In the genomic region with DNA sequence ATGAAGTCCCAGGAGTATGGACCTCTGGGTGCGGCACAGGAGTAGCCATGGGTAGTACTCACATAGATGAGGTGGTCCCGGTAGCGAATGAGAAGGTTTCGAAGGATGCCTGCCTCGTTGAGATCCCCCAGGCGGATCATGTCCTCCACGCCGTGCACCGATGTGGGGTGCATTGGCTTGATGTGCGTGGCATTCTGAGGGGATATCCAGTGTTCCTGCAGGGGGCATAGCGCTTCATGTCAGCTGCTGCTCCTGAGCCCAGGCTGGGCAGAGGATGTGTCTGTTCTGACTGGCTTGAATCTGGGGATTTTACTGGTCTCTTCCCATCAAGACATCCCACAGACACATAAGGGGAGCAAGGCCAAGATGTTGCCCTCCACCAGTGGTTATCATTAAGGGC, we compare ENCODE assay signal across 9 mouse cellular contexts. TPM values are rescaled to one million over a fixed set of nuclear protein-coding genes. Genes with fewer than 3 reads are reported as not detected.
DNase-seq lines count a peak whose midpoint lies in the region; ATAC-seq lines count a peak whose summit lies in the region.
"Had no signal": no experiment of that assay in that cellular context is flagged by ENCODE, and none has a peak within 500 bp of the region (broad histone marks: within the 10 kb centered on the region; RNA-seq: fewer than 3 reads in every experiment).

No protein-coding gene starts in this region.

- no peak overlapping the region for H3K27ac ChIP-seq in heart, embryonic 12.5 days (ENCODE audit: poor library complexity, severe bottlenecking)
- H3K27ac ChIP-seq in embryonic facial prominence, embryonic 10.5 days (replicated peaks) = peak overlapping the region; percentile 87
- H3K27ac ChIP-seq in hindbrain, embryonic 16.5 days (ENCODE audit: low read depth, low read length) = peak overlapping the region; percentile 23; the same call in 1 of the 2 replicates
- 0 out of 2 replicates have a peak overlapping the region, but pooled peaks have one; percentile 39 for H3K27ac ChIP-seq in midbrain, embryonic 13.5 days

- H3K4me2 ChIP-seq in heart, embryonic 12.5 days = peak overlapping the region; percentile 53; the same call in 1 of the 2 replicates
- no peak overlapping the region for H3K4me2 ChIP-seq in hindbrain, embryonic 16.5 days (ENCODE audit: low read length)
- peak overlapping the region; percentile 54 for H3K4me2 ChIP-seq in midbrain, embryonic 13.5 days (replicated peaks)

- H3K36me3 ChIP-seq in heart, embryonic 12.5 days = peaks cover 6% of the 10 kb centered on the region
- H3K36me3 ChIP-seq in embryonic facial prominence, embryonic 10.5 days (replicated peaks) = peaks cover 10% of the 10 kb centered on the region
- peaks cover 2% of the 10 kb centered on the region; the same call in 1 of the 2 replicates for H3K36me3 ChIP-seq in hindbrain, embryonic 16.5 days (ENCODE audit: control insufficient read depth, insufficient read depth, low read length)
- H3K36me3 ChIP-seq in midbrain, embryonic 13.5 days = peaks cover 7% of the 10 kb centered on the region

- no peak for ATAC-seq in heart, embryonic 12.5 days (ENCODE audit: insufficient number of reproducible peaks, low FRiP score)
- ATAC-seq in hindbrain, embryonic 16.5 days = peak; percentile 26
- ATAC-seq in midbrain, embryonic 13.5 days = peak; percentile 37

- no peak overlapping the region for H3K9ac ChIP-seq in heart, embryonic 12.5 days
- no peak overlapping the region for H3K9ac ChIP-seq in hindbrain, embryonic 16.5 days (ENCODE audit: low read depth, low read length)
- peak overlapping the region; percentile 65; the same call in 1 of the 2 replicates for H3K9ac ChIP-seq in midbrain, embryonic 13.5 days (replicated peaks)

- no peak overlapping the region for H3K4me3 ChIP-seq in heart, embryonic 12.5 days
- H3K4me3 ChIP-seq in embryonic facial prominence, embryonic 10.5 days = peak overlapping the region; percentile 50; the same call in 1 of the 2 replicates
- no peak overlapping the region for H3K4me3 ChIP-seq in hindbrain, embryonic 16.5 days (ENCODE audit: low read length)
- H3K4me3 ChIP-seq in midbrain, embryonic 13.5 days (replicated peaks) = no peak overlapping the region

- H3K4me1 ChIP-seq in heart, embryonic 12.5 days (replicated peaks) = peaks cover 23% of the 10 kb centered on the region
- peaks cover 30% of the 10 kb centered on the region for H3K4me1 ChIP-seq in embryonic facial prominence, embryonic 10.5 days
- peaks cover 15% of the 10 kb centered on the region for H3K4me1 ChIP-seq in hindbrain, embryonic 16.5 days (ENCODE audit: control insufficient read depth, insufficient read depth, low read depth, low read length)
- H3K4me1 ChIP-seq in midbrain, embryonic 13.5 days (replicated peaks) = peaks cover 23% of the 10 kb centered on the region

- DNase-seq in heart, adult 8-10 months (ENCODE audit: low spot score) = no peak
- no peak for DNase-seq in embryonic facial prominence, embryonic 10.5 days (ENCODE audit: low spot score)
- DNase-seq in ovary, adult 18-20 months (ENCODE audit: low spot score) = no peak
- no peak for DNase-seq in adrenal gland, postnatal 25 days
- no peak for DNase-seq in ovary, postnatal 14 days (ENCODE audit: low spot score)

- H3K9me3 ChIP-seq in heart, embryonic 12.5 days (replicated peaks) = 0 out of 2 replicates have a peak, but pooled peaks cover 3% of the 10 kb centered on the region
- H3K9me3 ChIP-seq in embryonic facial prominence, embryonic 10.5 days = peaks cover 2% of the 10 kb centered on the region; the same call in 1 of the 2 replicates
- H3K9me3 ChIP-seq in hindbrain, embryonic 16.5 days (ENCODE audit: control insufficient read depth, low read length) = no peaks in the 10 kb centered on the region; the same call in 1 of the 2 replicates
- no peaks in the 10 kb centered on the region for H3K9me3 ChIP-seq in midbrain, embryonic 13.5 days

- H3K27me3 ChIP-seq in heart, embryonic 12.5 days (replicated peaks) = no peaks in the 10 kb centered on the region
- H3K27me3 ChIP-seq in embryonic facial prominence, embryonic 10.5 days (replicated peaks; ENCODE audit: low read depth, poor library complexity, severe bottlenecking) = no peaks in the 10 kb centered on the region
- no peaks in the 10 kb centered on the region for H3K27me3 ChIP-seq in hindbrain, embryonic 16.5 days (replicated peaks; ENCODE audit: control insufficient read depth, insufficient read depth, low read length)
- no peaks in the 10 kb centered on the region for H3K27me3 ChIP-seq in midbrain, embryonic 13.5 days

- 96% methylated on average over 11 of the region's 11 CpGs for WGBS in heart, embryonic 12.5 days
- WGBS in embryonic facial prominence, embryonic 10.5 days = 94% methylated on average over 11 of the region's 11 CpGs
- 95% methylated on average over 11 of the region's 11 CpGs for WGBS in hindbrain, embryonic 16.5 days
- WGBS in midbrain, embryonic 13.5 days = 94% methylated on average over 11 of the region's 11 CpGs

RNA-seq across cellular contexts. Expression of a gene that starts 16.8 kb away (rescaled TPM):
- 13.6 and 14.4 TPM in 2 replicates for polyA plus RNA-seq in heart, embryonic 12.5 days (2016; fragmentation: Nextera tagmentation; extraction: Ambion mirVana)
- 1 to 10 TPM; 3.6 to 4.7 (median 4.3) TPM for total RNA-seq in heart, adult 8-10 months (2022)
- 20.4 and 21.8 TPM in 2 replicates for polyA plus RNA-seq in embryonic facial prominence, embryonic 10.5 days (2016; fragmentation: Nextera tagmentation; extraction: Ambion mirVana)
- 13.9 and 22.8 TPM in 2 replicates for polyA plus RNA-seq in hindbrain, embryonic 16.5 days (2015; fragmentation: Nextera tagmentation; extraction: Ambion mirVana)
- polyA plus RNA-seq in midbrain, embryonic 13.5 days (2015; fragmentation: Nextera tagmentation; extraction: Ambion mirVana) = 17.8 and 19.0 TPM in 2 replicates
- 91.2 and 206 TPM in 2 replicates for total RNA-seq in adrenal gland, postnatal 25 days (2021)

RNA-seq across cellular contexts. Expression of a gene that starts 42.8 kb away (rescaled TPM):
- polyA plus RNA-seq in heart, embryonic 12.5 days (2016; fragmentation: Nextera tagmentation; extraction: Ambion mirVana) = 0.19 and 0.20 TPM in 2 replicates
- total RNA-seq in heart, adult 8-10 months (2022) = under 1 TPM in 3 of 4 experiments, not detected in 1; 0.16 to 0.24 (median 0.20) TPM
- 0.18 TPM in 1 of 2 replicates, not detected in the other for polyA plus RNA-seq in embryonic facial prominence, embryonic 10.5 days (2016; fragmentation: Nextera tagmentation; extraction: Ambion mirVana)
- polyA plus RNA-seq in hindbrain, embryonic 16.5 days (2015; fragmentation: Nextera tagmentation; extraction: Ambion mirVana) = 0.34 and 0.37 TPM in 2 replicates
- 0.21 and 0.28 TPM in 2 replicates for polyA plus RNA-seq in midbrain, embryonic 13.5 days (2015; fragmentation: Nextera tagmentation; extraction: Ambion mirVana)
- total RNA-seq in adrenal gland, postnatal 25 days (2021) = 5.2 and 5.4 TPM in 2 replicates
- polyA plus RNA-seq: CD4-positive, CD25-positive, alpha-beta regulatory T cell, adult 4 months had no signal
